Mouse (Mus musculus) right cerebral cortex, postnatal 36 days (tissue): ENCODE measurements around the gene Slc9a7.

ENCODE experiments used
- DNase-seq, 2 experiments: peaks; one replicate each; pipeline ENCODE4 v3.0.0; 2022; ENCODE audit warnings: low spot score in 2 of 2, mixed read lengths in 1 of 2

Gene Slc9a7

DNA sequence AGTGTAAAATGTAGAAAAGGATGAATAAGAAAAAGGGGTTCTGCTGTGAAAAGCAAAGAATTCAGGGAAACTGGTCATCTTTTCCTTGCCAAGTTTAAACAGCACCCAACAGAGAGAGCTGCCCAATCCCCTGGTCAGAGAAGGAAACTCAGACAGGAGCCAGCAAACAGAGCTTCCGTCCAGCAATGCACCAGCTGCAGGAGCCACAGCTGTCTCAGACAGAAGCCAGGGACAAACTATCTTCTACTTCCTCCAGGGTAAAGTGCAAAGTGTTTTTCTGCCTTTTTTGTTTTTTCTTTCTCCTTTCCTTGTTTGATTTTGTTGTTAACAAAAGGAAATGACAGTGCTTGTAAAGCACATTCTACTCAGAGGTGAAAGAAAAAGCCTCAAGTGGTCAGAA is 131.3 kb downstream of the Slc9a7 start:
- no peak for DNase-seq

DNA sequence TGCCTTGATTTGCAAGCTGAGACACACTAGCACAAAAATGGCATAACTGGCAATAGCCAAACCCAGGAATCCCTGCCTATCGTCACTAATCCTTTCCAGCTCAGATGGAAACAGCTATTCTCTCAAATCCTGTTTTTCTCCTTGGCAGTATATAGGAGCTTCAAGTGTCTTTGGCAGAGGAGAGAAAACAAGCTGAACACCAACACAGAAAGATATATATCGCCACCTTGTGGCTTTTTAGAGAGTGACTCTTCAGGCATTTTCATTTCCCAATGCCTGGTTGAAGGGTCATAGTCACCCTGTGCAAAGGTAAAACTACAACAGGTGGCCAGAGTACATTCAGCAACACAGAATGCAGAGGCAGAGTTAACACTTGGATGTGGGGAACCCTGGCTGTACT is 134.1 kb downstream of the Slc9a7 start:
- no peak for DNase-seq

DNA sequence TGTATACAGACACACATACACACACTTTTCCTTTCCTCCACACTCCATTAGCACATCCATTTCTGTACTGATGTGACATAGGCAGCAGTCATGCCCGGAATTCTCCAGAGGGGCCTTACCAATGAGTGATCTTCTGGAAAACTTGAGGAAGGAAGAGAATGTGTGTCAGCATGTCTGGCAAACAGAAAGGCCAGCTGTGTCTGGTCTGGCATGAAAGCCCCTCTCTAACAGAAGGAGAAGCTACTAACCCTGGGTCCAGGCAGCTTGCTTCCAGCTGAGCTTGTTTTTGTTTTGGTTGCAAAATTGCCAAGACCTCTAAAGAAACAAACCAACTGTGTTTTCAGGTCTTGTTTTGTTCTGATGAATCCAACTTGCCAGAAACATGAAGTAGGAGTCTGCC is 162.1 kb downstream of the Slc9a7 start:
- no peak for DNase-seq

DNA sequence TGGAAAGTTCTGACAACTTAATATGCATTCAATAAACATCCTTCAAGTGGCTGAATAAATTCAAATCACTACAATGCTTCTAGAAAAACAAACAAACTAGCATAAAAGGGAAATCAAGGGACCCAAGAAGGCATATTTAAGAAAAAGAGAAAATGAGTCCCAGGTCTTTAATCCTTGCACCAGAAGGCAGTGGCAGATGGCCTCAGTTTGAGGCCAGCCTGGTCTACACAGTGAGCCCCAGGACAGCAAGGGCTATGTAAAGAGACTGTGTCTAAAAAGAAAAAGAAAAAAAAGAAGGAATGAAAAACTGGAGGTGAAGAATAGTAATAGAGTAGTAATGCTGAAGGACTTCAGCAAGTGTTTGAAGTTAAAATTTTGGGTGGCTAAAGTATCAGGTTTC is 162.7 kb downstream of the Slc9a7 start:
- no peak for DNase-seq

DNA sequence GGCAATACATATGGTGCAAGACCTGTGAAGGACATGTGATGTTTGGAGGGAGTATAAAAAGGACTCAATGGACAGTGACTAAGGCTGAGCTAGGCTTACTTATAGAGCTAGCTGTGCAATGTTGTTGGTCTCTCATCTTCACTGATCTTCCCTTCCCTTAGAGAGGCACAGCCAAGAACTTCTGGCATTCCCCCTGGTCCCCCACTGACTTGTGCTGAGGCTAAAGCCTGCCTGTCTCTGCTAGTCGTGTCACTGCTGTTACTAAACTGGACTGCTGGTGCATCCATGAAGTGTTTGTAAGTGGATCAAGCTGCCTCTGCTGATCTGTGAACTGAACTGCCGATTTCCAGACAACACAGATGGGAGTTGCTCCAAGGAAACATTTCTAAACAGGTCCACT is 166.1 kb downstream of the Slc9a7 start:
- DNase-seq = no peak

DNA sequence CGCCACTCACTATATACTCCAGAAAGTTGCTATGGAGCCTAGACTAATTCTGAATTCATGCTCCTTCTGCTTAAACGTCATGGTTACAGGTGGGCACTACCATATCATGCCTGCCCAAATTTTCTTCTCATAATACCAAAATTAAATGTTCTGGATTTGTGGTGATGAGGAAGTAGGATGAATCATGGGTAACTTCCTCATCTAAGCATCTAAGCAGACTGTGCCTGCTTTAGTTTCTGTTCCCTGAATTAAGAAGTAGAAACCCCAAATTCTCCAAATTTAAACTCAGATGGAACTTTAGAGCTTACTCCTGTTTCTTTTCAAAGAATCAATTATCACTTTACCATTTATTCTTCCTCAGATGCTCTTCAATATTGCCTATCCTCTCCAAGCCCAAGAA is 173.9 kb downstream of the Slc9a7 start:
- DNase-seq = no peak

DNA sequence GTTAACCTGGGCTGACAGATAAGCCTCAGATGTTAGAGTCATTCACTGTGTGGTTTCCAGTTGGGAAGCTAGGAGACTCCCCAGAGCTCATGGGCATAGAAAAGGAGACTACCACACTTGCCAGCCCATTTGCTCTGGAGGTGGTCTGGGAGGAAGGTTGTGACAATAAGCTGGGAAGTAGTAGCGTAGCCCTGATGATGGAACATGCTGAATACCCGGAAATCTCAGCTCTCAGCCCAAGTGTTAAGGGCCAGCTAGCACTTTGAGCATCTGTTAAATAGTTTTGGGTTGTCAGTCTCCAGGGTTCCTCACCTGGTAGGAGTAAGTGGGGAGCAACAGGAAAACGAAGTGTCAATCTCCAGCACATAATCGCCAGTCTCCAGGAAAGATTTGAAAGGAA is 221.4 kb downstream of the Slc9a7 start:
- no peak for DNase-seq

DNA sequence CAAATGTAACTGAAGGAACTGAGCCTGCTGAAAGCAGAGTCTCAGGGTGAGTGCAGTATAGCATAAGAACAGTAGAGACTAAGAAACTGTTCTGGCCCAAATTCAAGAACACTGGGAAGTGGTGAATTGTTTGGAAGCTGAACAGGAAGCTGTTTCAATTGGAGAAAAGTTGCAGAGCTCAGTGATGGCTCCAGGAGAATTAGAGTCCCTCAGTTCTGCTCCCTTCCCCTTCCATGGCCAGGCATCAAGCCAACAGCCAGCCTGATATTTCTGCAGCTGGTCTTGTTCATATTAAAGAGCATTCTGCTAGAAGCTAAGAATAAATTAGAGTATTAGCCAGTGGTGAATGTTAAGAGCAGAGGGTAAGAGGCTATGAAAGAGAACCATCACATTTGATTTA is 225.0 kb downstream of the Slc9a7 start:
- no peak for DNase-seq

DNA sequence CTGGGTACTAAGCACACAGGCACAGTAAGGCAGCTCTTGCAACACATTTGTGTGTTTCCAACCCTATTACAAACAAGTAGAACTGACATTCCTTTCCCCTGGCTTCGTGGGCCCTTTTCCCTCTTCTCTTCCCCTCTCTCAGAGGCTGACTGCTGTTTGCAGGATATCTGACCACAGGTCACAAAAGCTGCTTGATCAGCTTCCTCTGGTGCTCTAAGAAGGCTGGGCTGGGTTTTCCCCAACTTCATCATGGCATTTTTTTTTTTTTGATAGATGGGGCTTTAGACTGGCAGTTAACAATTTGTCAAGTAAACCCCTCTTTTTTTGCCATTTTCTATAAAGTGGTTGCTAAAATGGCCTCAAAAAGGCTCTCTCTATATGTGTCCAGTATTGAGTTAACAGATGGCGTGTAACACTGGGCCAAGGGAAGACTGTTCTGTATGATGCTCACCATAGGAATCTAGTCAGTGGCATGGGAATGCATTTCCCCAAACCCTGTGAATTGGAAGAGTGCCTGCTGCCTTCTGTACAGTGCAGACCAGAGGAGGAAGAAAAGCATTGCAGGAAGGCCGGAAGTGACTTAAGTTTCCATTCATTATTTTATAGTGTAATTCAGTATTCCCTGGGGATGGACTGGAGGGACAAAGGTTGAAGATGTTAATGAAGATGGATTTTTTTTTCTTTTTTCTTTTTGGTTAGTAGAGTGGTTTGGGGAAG is 229.7 kb downstream of the Slc9a7 start:
- no peak for DNase-seq

DNA sequence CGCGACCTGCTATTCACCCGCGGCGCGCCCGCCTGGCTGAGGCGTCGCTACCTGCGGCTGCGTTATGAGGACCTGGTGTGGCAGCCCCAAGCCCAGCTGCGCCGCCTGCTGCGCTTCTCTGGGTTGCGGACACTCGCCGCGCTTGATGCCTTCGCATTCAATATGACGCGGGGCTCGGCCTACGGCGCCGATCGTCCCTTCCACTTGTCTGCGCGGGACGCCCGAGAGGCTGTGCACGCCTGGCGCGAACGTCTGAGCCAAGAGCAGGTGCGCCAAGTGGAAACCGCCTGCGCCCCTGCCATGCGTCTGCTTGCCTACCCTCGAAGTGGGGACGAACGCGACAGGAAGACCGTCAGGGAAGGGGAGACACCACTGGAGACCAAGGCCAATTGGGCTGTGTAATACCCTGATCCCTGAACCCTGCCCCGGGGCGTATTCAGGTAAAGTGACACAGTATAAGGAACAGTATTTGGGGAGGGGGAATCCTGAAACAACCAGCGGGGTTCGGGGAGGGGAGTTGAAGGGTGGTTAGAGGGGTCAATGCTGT is 230.8 kb downstream of the Slc9a7 start:
- no peak for DNase-seq

DNA sequence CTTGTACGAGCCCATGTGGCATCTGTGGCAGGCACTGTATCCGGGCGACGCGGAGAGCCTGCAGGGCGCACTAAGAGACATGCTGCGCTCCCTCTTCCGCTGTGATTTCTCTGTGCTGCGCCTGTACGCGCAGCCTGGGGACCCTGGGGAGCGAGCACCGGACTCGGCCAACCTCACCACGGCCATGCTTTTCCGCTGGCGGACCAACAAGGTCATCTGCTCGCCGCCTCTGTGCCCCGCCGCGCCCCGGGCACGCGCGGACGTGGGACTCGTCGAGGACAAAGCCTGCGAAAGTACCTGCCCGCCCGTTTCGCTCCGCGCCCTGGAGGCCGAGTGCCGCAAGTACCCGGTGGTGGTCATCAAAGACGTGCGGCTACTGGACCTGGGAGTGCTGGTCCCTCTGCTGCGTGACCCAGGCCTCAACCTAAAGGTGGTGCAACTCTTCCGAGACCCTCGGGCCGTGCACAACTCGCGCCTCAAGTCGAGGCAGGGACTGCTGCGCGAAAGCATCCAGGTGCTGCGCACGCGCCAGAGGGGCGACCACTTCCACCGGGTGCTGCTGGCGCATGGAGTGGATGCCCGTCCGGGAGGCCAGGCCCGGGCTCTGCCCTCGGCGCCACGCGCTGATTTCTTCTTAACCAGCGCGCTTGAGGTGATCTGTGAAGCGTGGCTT is 231.4 kb downstream of the Slc9a7 start:
- no peak for DNase-seq

DNA sequence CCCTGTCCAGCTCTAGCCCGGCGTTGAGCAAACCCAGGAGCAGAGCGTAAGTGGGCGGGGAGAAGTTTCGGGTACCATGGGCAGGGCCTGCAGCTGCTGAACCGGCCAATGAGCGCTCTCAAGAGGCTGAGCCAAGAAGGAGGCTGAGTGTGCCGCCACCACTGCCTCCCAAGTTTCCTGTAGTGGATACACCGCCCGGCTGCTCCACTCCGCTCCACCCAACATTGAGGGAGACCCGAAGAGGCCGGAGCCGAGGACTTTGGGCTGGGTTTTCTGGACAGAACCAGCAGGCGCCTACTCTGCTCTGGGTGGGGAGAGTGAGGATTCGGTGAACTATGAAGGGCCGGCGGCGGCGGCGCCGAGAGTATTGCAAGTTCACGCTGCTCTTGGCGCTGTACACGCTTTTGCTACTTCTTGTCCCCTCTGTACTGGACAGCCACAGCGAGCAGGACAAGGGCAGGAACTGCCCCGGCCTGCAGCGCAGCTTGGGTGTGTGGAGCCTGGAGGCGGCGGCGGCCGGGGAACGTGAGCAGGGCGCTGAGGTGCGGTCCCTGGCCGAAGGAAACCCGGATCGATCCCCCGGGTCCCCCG is 232.1 kb downstream of the Slc9a7 start, which contains the start of gene Chst7:
Gene Chst7 (plus strand): TSS at position 180 of the 591 bp plus-strand sequence.
- peak; percentile 16 to 20 for DNase-seq
